10 mouse cellular contexts compared by ENCODE assay signal in genomic region chr9:103234565-103235165, GRCm38 (mm10). TPM values are rescaled to one million over a fixed set of nuclear protein-coding genes. Genes with fewer than 3 reads are reported as not detected.
DNase-seq lines count a peak whose midpoint lies in the region; ATAC-seq lines count a peak whose summit lies in the region.
"Had no signal": no experiment of that assay in that cellular context is flagged by ENCODE, and none has a peak within 500 bp of the region (broad histone marks: within the 10 kb centered on the region; RNA-seq: fewer than 3 reads in every experiment).

No protein-coding gene starts in this region.

- H3K9me3 ChIP-seq in lung, embryonic 16.5 days (ENCODE audit: control insufficient read depth, low read length), result no peaks in the 10 kb centered on the region
- no peaks in the 10 kb centered on the region for H3K9me3 ChIP-seq in forebrain, embryonic 13.5 days (replicated peaks)
- H3K9me3 ChIP-seq in midbrain, embryonic 15.5 days, result no peaks in the 10 kb centered on the region
- H3K9me3 ChIP-seq: heart, embryonic 13.5 days had no signal

- peak overlapping the region; percentile 23; the same call in 1 of the 2 replicates for H3K9ac ChIP-seq in lung, embryonic 16.5 days (ENCODE audit: low read length)
- no peak overlapping the region for H3K9ac ChIP-seq in forebrain, embryonic 13.5 days
- no peak overlapping the region for H3K9ac ChIP-seq in midbrain, embryonic 15.5 days

- peak overlapping the region; percentile 76 for H3K27ac ChIP-seq in lung, embryonic 16.5 days (ENCODE audit: low read length)
- no peak overlapping the region for H3K27ac ChIP-seq in forebrain, embryonic 13.5 days
- H3K27ac ChIP-seq in midbrain, embryonic 15.5 days, result no peak overlapping the region
- H3K27ac ChIP-seq: heart, embryonic 13.5 days had no signal

- no peak overlapping the region for H3K4me2 ChIP-seq in lung, embryonic 16.5 days (ENCODE audit: low read depth, low read length)
- H3K4me2 ChIP-seq in forebrain, embryonic 13.5 days, result no peak overlapping the region
- H3K4me2 ChIP-seq in midbrain, embryonic 15.5 days, result no peak overlapping the region
- H3K4me2 ChIP-seq: heart, embryonic 13.5 days had no signal

- 44% methylated on average over 7 of the region's 7 CpGs for WGBS in lung, embryonic 16.5 days
- 62% methylated on average over 7 of the region's 7 CpGs for WGBS in forebrain, embryonic 13.5 days
- 56% methylated on average over 7 of the region's 7 CpGs for WGBS in midbrain, embryonic 15.5 days

- no peak overlapping the region for H3K4me3 ChIP-seq in lung, embryonic 16.5 days (ENCODE audit: low read length)
- no peak overlapping the region for H3K4me3 ChIP-seq in forebrain, embryonic 13.5 days
- no peak overlapping the region for H3K4me3 ChIP-seq in midbrain, embryonic 15.5 days
- H3K4me3 ChIP-seq: heart, embryonic 13.5 days had no signal

- DNase-seq in cerebellum, adult 9-11 months, result peak; percentile 8
- DNase-seq in cerebellum, postnatal 10 days, result no peak
- DNase-seq in right cerebral cortex, adult 18-20 months, result peak; percentile 19
- no peak for DNase-seq in right cerebral cortex, postnatal 36 days (ENCODE audit: low spot score in 2 of 2)
- DNase-seq in yolk sac, embryonic 10.5 days (ENCODE audit: low spot score), result peak; percentile 87
- DNase-seq: cerebellum, postnatal 36 days had no signal

- no peaks in the 10 kb centered on the region for H3K36me3 ChIP-seq in lung, embryonic 16.5 days (ENCODE audit: control insufficient read depth, insufficient read depth, low read length)
- no peaks in the 10 kb centered on the region for H3K36me3 ChIP-seq in forebrain, embryonic 13.5 days (ENCODE audit: poor library complexity, severe bottlenecking)
- H3K36me3 ChIP-seq in midbrain, embryonic 15.5 days (replicated peaks), result no peaks in the 10 kb centered on the region
- H3K36me3 ChIP-seq: heart, embryonic 13.5 days had no signal

- peaks cover 17% of the 10 kb centered on the region for H3K4me1 ChIP-seq in lung, embryonic 16.5 days (replicated peaks; ENCODE audit: control insufficient read depth, insufficient read depth, low read length)
- H3K4me1 ChIP-seq in forebrain, embryonic 13.5 days, result peaks cover 5% of the 10 kb centered on the region; the same call in 1 of the 2 replicates
- H3K4me1 ChIP-seq in midbrain, embryonic 15.5 days, result peaks cover 8% of the 10 kb centered on the region; the same call in 1 of the 2 replicates

- ATAC-seq in lung, embryonic 16.5 days (ENCODE audit: low read depth), result peak; percentile 60
- no peak for ATAC-seq in forebrain, embryonic 13.5 days
- ATAC-seq in midbrain, embryonic 15.5 days (replicated peaks), result no peak

- no peaks in the 10 kb centered on the region for H3K27me3 ChIP-seq in lung, embryonic 16.5 days (ENCODE audit: control insufficient read depth, insufficient read depth, low read depth, low read length)
- no peaks in the 10 kb centered on the region for H3K27me3 ChIP-seq in forebrain, embryonic 13.5 days
- no peaks in the 10 kb centered on the region for H3K27me3 ChIP-seq in midbrain, embryonic 15.5 days (replicated peaks)
- H3K27me3 ChIP-seq: heart, embryonic 13.5 days had no signal

RNA-seq across cellular contexts. Expression of gene Trf, which starts 4.4 kb away (rescaled TPM):
- 161 and 437 TPM in 2 replicates for polyA plus RNA-seq in lung, embryonic 16.5 days (2015; fragmentation: Nextera tagmentation; extraction: Ambion mirVana)
- polyA plus RNA-seq in forebrain, embryonic 13.5 days (2015; fragmentation: Nextera tagmentation; extraction: Ambion mirVana), result 15.7 and 23.3 TPM in 2 replicates
- 35.0 and 39.6 TPM in 2 replicates for polyA plus RNA-seq in midbrain, embryonic 15.5 days (2015; fragmentation: Nextera tagmentation; extraction: Ambion mirVana)

RNA-seq across cellular contexts. Expression of gene Gm20425, which starts 4.6 kb away (rescaled TPM):
- 0.50 and 5.7 TPM in 2 replicates for polyA plus RNA-seq in lung, embryonic 16.5 days (2015; fragmentation: Nextera tagmentation; extraction: Ambion mirVana)
- polyA plus RNA-seq in forebrain, embryonic 13.5 days (2015; fragmentation: Nextera tagmentation; extraction: Ambion mirVana), result 3.3 TPM in 1 of 2 replicates, not detected in the other
- polyA plus RNA-seq in midbrain, embryonic 15.5 days (2015; fragmentation: Nextera tagmentation; extraction: Ambion mirVana), result 0.37 TPM in 1 of 2 replicates, not detected in the other
- polyA plus RNA-seq: heart, embryonic 13.5 days had no signal

RNA-seq across cellular contexts. Expression of gene Srprb, which starts 32.7 kb away (rescaled TPM):
- 59.1 and 60.9 TPM in 2 replicates for polyA plus RNA-seq in lung, embryonic 16.5 days (2015; fragmentation: Nextera tagmentation; extraction: Ambion mirVana)
- 47.5 and 55.1 TPM in 2 replicates for polyA plus RNA-seq in forebrain, embryonic 13.5 days (2015; fragmentation: Nextera tagmentation; extraction: Ambion mirVana)
- 59.3 and 59.8 TPM in 2 replicates for polyA plus RNA-seq in midbrain, embryonic 15.5 days (2015; fragmentation: Nextera tagmentation; extraction: Ambion mirVana)

Comparison
In these comparisons a context has a peak if more than half of its experiments do, and no peak if none do; other contexts are left out.
1. DNase-seq: peak in cerebellum, adult 9-11 months (single experiment), right cerebral cortex, adult 18-20 months (single experiment) and yolk sac, embryonic 10.5 days (single experiment); none in cerebellum, postnatal 10 days (0 of 2) and right cerebral cortex, postnatal 36 days (0 of 2).